Mouse (Mus musculus): ENCODE measurements around the gene Ubald2.

DNA sequence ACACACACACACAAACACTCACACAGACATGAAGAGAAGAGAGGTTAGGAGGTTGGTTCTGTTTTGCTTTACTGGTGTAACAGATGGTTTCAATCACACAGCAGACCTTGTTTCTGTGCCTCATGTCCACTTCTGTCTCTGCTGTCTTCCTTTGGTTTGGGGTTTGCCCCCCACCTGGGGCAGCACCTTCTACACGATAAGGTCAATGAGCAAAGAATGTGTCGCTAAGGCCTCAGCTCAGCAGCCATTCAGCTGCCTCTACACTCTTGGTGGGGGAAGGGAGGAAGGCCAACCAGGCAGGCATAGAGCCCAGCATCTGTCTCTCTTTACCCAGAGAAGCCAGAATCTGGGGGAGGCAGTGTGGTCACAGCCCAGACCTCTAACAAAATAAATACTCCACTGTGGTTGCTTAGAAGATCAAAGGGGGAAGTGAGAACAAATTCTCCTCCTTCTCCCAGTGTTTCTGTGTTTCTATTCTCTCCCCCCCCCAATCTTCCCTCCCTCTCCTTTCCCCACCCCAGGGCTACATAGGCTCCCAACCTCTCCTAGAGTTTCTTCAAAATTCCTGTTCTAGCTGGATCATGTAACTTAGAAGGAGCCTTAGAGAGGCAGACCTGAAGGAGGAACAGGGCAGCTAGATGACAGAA, 15.6 kb upstream of the Ubald2 start:
- no peak for TF ChIP-seq GATA1 (IDR thresholded peaks at IDR 0.05; ENCODE audit: low read length)
- TF ChIP-seq TAL1 (IDR thresholded peaks at IDR 0.05; ENCODE audit: low read length), result no peak

Data from erythroblast, embryonic 14.5 days (primary cell).